In genomic region chr11:102111576-102111975, GRCm38 (mm10) we compare ENCODE assay signal across 24 mouse cellular contexts. TPM values are rescaled to one million over a fixed set of nuclear protein-coding genes. Genes with fewer than 3 reads are reported as not detected.
"Had no signal": no experiment of that assay in that cellular context is flagged by ENCODE, and none has a peak within 500 bp of the region (broad histone marks: within the 10 kb centered on the region; RNA-seq: fewer than 3 reads in every experiment).

No protein-coding gene starts in this region.

- H3K4me1 ChIP-seq: neural tube, embryonic 12.5 days had no signal

- H3K4me3 ChIP-seq: neural tube, embryonic 12.5 days; neural tube, embryonic 13.5 days; neural tube, embryonic 15.5 days; stomach, embryonic 15.5 days had no signal

- H3K9me3 ChIP-seq: neural tube, embryonic 12.5 days; neural tube, embryonic 13.5 days; neural tube, embryonic 15.5 days; stomach, embryonic 15.5 days had no signal

- H3K27ac ChIP-seq: neural tube, embryonic 12.5 days; neural tube, embryonic 13.5 days; neural tube, embryonic 15.5 days; stomach, embryonic 15.5 days; stomach, postnatal 0 days had no signal

- H3K9ac ChIP-seq: neural tube, embryonic 12.5 days; neural tube, embryonic 13.5 days; neural tube, embryonic 15.5 days; stomach, embryonic 15.5 days had no signal

- DNase-seq: retina, postnatal 1 day; right cerebral cortex, adult 18-20 months; right cerebral cortex, postnatal 14 days; right cerebral cortex, postnatal 25 days; right cerebral cortex, postnatal 4 days; spleen, adult 18-20 months; thymus, adult 18-20 months; thymus, adult 2 months; thymus, postnatal 14 days; thymus, postnatal 25 days; thymus, postnatal 36 days; thymus, postnatal 4 days had no signal

- H3K36me3 ChIP-seq: neural tube, embryonic 12.5 days; neural tube, embryonic 13.5 days; neural tube, embryonic 15.5 days; stomach, embryonic 15.5 days had no signal

- H3K4me2 ChIP-seq: neural tube, embryonic 12.5 days; neural tube, embryonic 13.5 days; neural tube, embryonic 15.5 days; stomach, embryonic 15.5 days had no signal

RNA-seq across cellular contexts. Expression of gene Pyy, which starts 3.9 kb away (rescaled TPM):
- total RNA-seq: neutrophil, adult 5-6 weeks had no signal
- polyA plus RNA-seq: neural tube, embryonic 12.5 days; neural tube, embryonic 13.5 days; neural tube, embryonic 14.5 days; spleen, adult 2 months; urinary bladder, adult 2 months had no signal

RNA-seq across cellular contexts. Expression of gene Ppy, which starts 10.5 kb away (rescaled TPM):
- total RNA-seq: neutrophil, adult 5-6 weeks had no signal
- polyA plus RNA-seq: neural tube, embryonic 12.5 days; neural tube, embryonic 13.5 days; neural tube, embryonic 14.5 days; small intestine, adult 2 months; stomach, embryonic 14.5 days; testis, adult 2 months had no signal

RNA-seq across cellular contexts. Expression of gene Mpp2, which starts 23.3 kb away (rescaled TPM):
- total RNA-seq: neutrophil, adult 5-6 weeks had no signal

RNA-seq across cellular contexts. Expression of gene Nags, which starts 33.7 kb away (rescaled TPM):
- total RNA-seq: neutrophil, adult 5-6 weeks had no signal
- polyA plus RNA-seq: neural tube, embryonic 12.5 days; neural tube, embryonic 13.5 days; neural tube, embryonic 14.5 days; neural tube, embryonic 15.5 days; stomach, embryonic 14.5 days; stomach, postnatal 0 days had no signal
